Mouse (Mus musculus): ENCODE results near the gene Cdh13.
"Not testable (repeated sequence)": the region's sequence is repeated elsewhere in the genome, so short reads cannot be mapped to it uniquely, and the experiment has no call there.

The Cdh13 gene

DNA sequence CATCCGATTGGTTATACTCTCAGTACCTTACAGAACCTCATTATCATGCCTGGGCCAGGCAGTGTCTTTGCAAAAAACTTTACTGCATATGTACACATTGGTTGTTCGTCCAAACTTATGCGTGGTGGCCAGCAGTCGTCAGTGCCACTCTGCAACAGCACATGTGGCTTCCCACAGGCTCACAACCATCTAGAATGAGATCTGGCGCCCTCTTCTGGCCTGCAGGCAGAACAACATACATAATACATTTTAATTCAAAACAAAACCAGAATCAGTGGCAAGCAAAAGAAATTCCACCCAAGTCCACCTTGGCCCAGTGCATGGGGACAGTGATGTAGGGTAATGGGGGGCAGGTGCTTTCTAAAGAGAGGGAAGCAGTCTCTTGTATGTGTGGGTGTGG is 1073.1 kb downstream of the Cdh13 start:
- not testable (repeated sequence) for DNase-seq (ENCODE audit: low spot score)

DNA sequence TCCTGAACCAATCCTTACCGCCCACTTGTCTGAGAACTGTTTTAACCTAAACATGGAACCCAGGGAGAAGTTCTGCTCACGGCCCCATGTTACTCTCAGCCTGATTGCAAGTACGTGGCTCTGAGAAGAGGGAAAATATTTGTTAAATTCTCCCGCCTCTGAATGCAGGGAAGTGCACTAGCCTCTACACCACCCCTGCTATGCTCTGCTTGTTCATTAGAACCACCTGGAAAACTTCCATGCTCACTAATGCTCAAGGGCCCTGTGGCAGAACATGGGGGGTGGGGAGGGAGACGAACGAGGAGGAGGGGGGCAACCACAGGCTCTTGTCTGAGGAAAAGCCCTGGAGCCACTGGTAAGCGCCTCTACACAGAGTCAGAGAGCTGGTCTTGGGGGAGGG is 1074.6 kb downstream of the Cdh13 start:
- DNase-seq (ENCODE audit: low spot score): no peak

GRCm38 (mm10) chr8:119358836-119359235 is 1075.3 kb downstream of the Cdh13 start:
- no peak for DNase-seq (ENCODE audit: low spot score)

DNA sequence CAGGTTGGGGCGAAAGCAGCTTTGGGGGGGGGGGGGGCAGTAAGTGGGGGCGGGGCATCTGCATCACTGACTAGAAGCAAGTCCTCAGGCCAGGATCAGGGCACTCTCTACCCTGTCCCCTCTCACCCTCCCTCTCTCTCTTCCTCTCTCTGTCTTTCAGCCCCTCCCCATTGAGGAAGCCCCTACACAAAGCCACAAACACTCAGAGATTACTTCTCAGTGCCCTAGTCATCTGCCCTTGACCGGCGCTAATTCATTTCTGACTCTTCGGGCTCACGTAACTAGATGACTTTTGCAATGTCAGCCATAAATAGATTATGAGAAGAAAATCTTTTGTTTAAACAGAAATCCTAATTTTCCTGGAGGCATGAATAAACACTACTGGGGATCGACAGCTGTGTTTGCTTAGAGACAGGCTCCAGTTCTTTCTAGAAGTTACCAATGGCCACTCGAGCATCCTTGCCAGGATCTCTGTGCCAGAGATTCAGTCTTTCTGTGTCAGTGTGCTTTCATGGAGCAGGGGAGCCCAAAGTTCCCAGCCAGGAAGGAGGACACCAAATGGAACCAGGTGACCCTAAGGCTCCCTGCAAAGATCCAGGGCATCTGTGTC is 1077.3 kb downstream of the Cdh13 start:
- DNase-seq (ENCODE audit: low spot score): no peak
